Mouse (Mus musculus) limb, embryonic 11.5 days (tissue): ENCODE measurements around the gene Ggt5. TPM values are rescaled to one million over a fixed set of nuclear protein-coding genes. Genes with fewer than 3 reads are reported as not detected.

ENCODE experiments used
- ATAC-seq: fragments of 200-750 bp; cut with Nextera tagmentation; 2 replicates; pipeline ENCODE4 v1.8.0; 2017; ENCODE audit warnings: low read depth; ENCODE audit not compliant: insufficient number of reproducible peaks, low FRiP score, low TSS enrichment
- DNase-seq: peaks from one replicate; pipeline ENCODE4 v3.0.0-alpha.2; 2015; ENCODE audit warnings: low spot score
- H3K27ac ChIP-seq: fragments of 300-500 bp; sonication (generic); replicated peaks from 2 replicates; pipeline ENCODE4 v1.5.1; 2014; ENCODE audit warnings: low read depth, mild to moderate bottlenecking, low read length
- H3K27me3 ChIP-seq: fragments of 300-500 bp; sonication (generic); 2 replicates; pipeline ENCODE4 v1.6.1; 2014; ENCODE audit warnings: mild to moderate bottlenecking, low read length, mixed read lengths; ENCODE audit not compliant: control insufficient read depth, insufficient read depth
- H3K36me3 ChIP-seq: fragments of 300-500 bp; sonication (generic); 2 replicates; pipeline ENCODE4 v1.6.1; 2014; ENCODE audit warnings: mild to moderate bottlenecking, low read length, moderate library complexity, mixed read lengths; ENCODE audit not compliant: control insufficient read depth, insufficient read depth
- H3K4me1 ChIP-seq: fragments of 300-500 bp; sonication (generic); 2 replicates; pipeline ENCODE4 v1.6.1; 2014; ENCODE audit warnings: low read length, mixed read lengths; ENCODE audit not compliant: control insufficient read depth, insufficient read depth
- H3K4me2 ChIP-seq: fragments of 300-500 bp; sonication (generic); 2 replicates; pipeline ENCODE4 v1.6.1; 2014; ENCODE audit warnings: low read depth, mild to moderate bottlenecking, moderate library complexity; ENCODE audit not compliant: severe bottlenecking
- H3K4me3 ChIP-seq: fragments of 300-500 bp; sonication (generic); 2 replicates; pipeline ENCODE4 v1.5.1; 2014; ENCODE audit warnings: low read depth, low read length
- H3K9ac ChIP-seq: fragments of 300-500 bp; sonication (generic); 2 replicates; pipeline ENCODE4 v1.6.1; 2014; ENCODE audit warnings: mild to moderate bottlenecking, low read length
- H3K9me3 ChIP-seq: fragments of 300-500 bp; sonication (generic); 2 replicates; pipeline ENCODE4 v1.6.1; 2016; ENCODE audit warnings: low read length; ENCODE audit not compliant: control insufficient read depth
- WGBS: fragments of 180-500 bp; shearing (Covaris S2); extraction: QIAGEN DNeasy Blood & Tissue Kit; methylation state at CpG from one replicate; pipeline ENCODE4 v1.1.7; 2014; 5-methylcytosine and 5-hydroxymethylcytosine counted together
- polyA plus RNA-seq: library from polyadenylated mRNA; unstranded; fragments of >200 nt; fragmentation: Nextera tagmentation; extraction: Ambion mirVana; gene quantifications from 2 replicates; pipeline ENCODE4 v1.2.1, GENCODE M21; 2014

Gene Ggt5
- polyA plus RNA-seq, 1 experiment from 2014 or later: 0.41 TPM

DNA sequence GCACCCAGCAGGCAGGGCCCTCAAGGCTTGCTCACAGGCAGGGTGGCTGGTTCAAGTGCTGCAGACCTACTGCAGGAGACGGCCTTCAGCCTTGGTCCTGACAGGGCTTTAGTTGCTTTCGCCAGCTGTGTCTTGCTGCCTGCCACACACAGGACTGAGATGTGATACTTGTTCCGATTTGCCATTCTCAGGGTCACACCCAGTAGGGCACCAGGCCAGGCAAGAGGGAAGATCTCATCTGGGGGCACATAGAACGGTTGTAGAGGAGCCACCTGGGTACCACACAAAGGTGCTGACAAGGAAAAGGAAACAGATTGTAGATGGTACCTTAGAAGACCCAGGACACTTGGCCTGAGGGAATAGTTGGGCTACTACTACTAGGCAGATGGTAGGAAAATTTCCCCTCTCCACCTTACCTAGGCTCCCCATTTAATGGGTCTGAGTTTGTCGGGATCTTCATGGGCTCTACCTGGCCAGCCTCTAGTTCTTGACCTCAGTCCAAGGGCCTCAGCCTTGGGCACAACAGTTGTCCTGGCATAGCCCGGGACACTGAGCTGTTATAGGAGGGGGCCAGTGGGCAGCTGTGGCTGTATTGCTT is 75.6 kb downstream of the Ggt5 start:
- no peak for DNase-seq
- no peak overlapping the region for H3K27ac ChIP-seq
- 89% methylated on average over 6 of the region's 6 CpGs for WGBS
- no peaks in the 10 kb centered on the region for H3K27me3 ChIP-seq
- peaks cover 14% of the 10 kb centered on the region; the same call in 1 of the 2 replicates for H3K4me1 ChIP-seq
- H3K9me3 ChIP-seq: no peaks in the 10 kb centered on the region
- peaks cover 5% of the 10 kb centered on the region; the same call in 1 of the 2 replicates for H3K36me3 ChIP-seq
- no peak overlapping the region for H3K4me2 ChIP-seq
- H3K9ac ChIP-seq: no peak overlapping the region
- ATAC-seq: no peak
- no peak overlapping the region for H3K4me3 ChIP-seq

GRCm38 (mm10) chr10:75666451-75667030 is 77.4 kb downstream of the Ggt5 start:
- peak overlapping the region; percentile 100 for H3K4me2 ChIP-seq
- H3K9ac ChIP-seq: peak overlapping the region; percentile 64; the same call in 1 of the 2 replicates
- no peaks in the 10 kb centered on the region for H3K27me3 ChIP-seq
- DNase-seq (no peak), ATAC-seq (no peak)
- H3K9me3 ChIP-seq: no peaks in the 10 kb centered on the region
- no peak overlapping the region for H3K27ac ChIP-seq
- H3K36me3 ChIP-seq: peaks cover 5% of the 10 kb centered on the region; the same call in 1 of the 2 replicates
- WGBS: 49% methylated on average over 4 of the region's 4 CpGs
- H3K4me3 ChIP-seq: peak overlapping the region; percentile 63; the same call in 1 of the 2 replicates
- peaks cover 14% of the 10 kb centered on the region; the same call in 1 of the 2 replicates for H3K4me1 ChIP-seq

Other genes starting within 250 kb of the Ggt5 start
- gene Upb1, start 188.2 kb upstream of the Ggt5 start, polyA plus RNA-seq: 0.21 and 0.37 TPM in 2 replicates
- gene Snrpd3, start 71.8 kb upstream of the Ggt5 start, polyA plus RNA-seq: 256 and 281 TPM in 2 replicates
- gene Gucd1, start 71.4 kb upstream of the Ggt5 start, polyA plus RNA-seq: 32.4 and 36.1 TPM in 2 replicates
- 0.77 and 0.91 TPM in 2 replicates for gene Lrrc75b, start 29.0 kb upstream of the Ggt5 start, polyA plus RNA-seq
- 0.75 and 0.94 TPM in 2 replicates for gene Ggt1, start 27.7 kb upstream of the Ggt5 start, polyA plus RNA-seq
- gene Susd2, start 54.7 kb downstream of the Ggt5 start, polyA plus RNA-seq: 0.98 and 1.4 TPM in 2 replicates
- 28.5 and 30.7 TPM in 2 replicates for gene Cabin1, start 175.0 kb downstream of the Ggt5 start, polyA plus RNA-seq
- gene Ddt, start 184.1 kb downstream of the Ggt5 start, polyA plus RNA-seq: 100.0 and 107 TPM in 2 replicates
- 0.41 TPM in 1 of 2 replicates, not detected in the other for gene Gm20441, start 191.6 kb downstream of the Ggt5 start, polyA plus RNA-seq
- 6.4 and 7.9 TPM in 2 replicates for gene Gstt3, start 192.1 kb downstream of the Ggt5 start, polyA plus RNA-seq
- 4.4 and 5.5 TPM in 2 replicates for gene Gstt1, start 209.2 kb downstream of the Ggt5 start, polyA plus RNA-seq
- gene Gstt4, start 233.2 kb downstream of the Ggt5 start, polyA plus RNA-seq: not detected in 2 replicates
- 7.8 and 9.5 TPM in 2 replicates for gene Gstt2, start 248.1 kb downstream of the Ggt5 start, polyA plus RNA-seq